Mouse (Mus musculus): Measurements from ENCODE around the gene Cyp2a22.
"Not testable (repeated sequence)": the region's sequence is repeated elsewhere in the genome, so short reads cannot be mapped to it uniquely, and the experiment has no call there.

GRCm38 (mm10) chr7:26952671-26953070 is 13.5 kb upstream of the Cyp2a22 start:
- not testable (repeated sequence) for TF ChIP-seq POLR2A, CTCF (IDR thresholded peaks at IDR 0.05; ENCODE audit: extremely low read depth, insufficient read depth, low read length)

All from cortical plate, adult 2 months (tissue).